Mouse (Mus musculus) heart, postnatal 14 days (tissue): ENCODE data around the gene Gm21760. TPM values are rescaled to one million over a fixed set of nuclear protein-coding genes. Genes with fewer than 3 reads are reported as not detected.
"Not testable (repeated sequence)": the region's sequence is repeated elsewhere in the genome, so short reads cannot be mapped to it uniquely, and the experiment has no call there.

Source experiments
- DNase-seq, 2 experiments: peaks; one replicate each; pipeline ENCODE4 v3.0.0; 2021 to 2022
- intact Hi-C: fragments of 180-260 bp; cut with DNase I; formaldehyde crosslinking; loops from one replicate; pipeline ENCODE4 v1.15.1; 2025
- long read RNA-seq, 2 experiments: library from polyadenylated mRNA; stranded (forward); transcript quantifications; one replicate each; pipeline ENCODE4 v2.0.0; 2021
- total RNA-seq, 2 experiments: library from RNA; stranded (reverse); gene quantifications; 2 replicates each; pipeline ENCODE4 v1.2.3; 2021

The Gm21760 gene
- total RNA-seq, result not detected
- long read RNA-seq, experiment 1, result 0 reads
- long read RNA-seq, experiment 2, result 0 reads

DNA sequence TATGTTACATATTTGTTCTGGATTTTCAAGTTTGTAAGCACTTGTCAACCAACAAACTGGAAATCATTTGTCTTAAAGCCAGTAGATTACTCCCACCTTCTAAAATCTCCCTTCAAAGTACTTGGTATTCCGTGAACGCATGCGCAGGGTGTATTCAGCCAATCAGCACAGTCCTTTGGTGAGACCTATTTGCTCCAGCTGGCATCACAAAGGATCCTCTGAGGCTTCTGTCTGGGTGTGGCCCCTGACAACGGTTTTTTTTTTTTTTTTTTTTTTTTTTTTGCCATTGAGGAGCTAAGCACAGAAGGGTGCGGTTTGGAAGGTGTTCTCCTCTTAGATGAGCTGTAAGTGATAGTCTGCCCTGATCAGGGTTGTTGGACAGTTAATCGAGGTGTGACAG, at the start of gene Gm21760:
TSS of gene Gm21760 (plus strand) at position 301 of the 400 bp plus-strand sequence.
- intact Hi-C loops, DNase-seq: not testable (repeated sequence)
